Mouse (Mus musculus): ENCODE results near the gene Cttnbp2. TPM values are rescaled to one million over a fixed set of nuclear protein-coding genes. Genes with fewer than 3 reads are reported as not detected.
A peak's percentile ranks its signal among the peaks of the same experiment; 100 is the strongest.

The Cttnbp2 gene
- polyA plus RNA-seq, 1 experiment from 2014 or later, result 28.1 TPM

DNA sequence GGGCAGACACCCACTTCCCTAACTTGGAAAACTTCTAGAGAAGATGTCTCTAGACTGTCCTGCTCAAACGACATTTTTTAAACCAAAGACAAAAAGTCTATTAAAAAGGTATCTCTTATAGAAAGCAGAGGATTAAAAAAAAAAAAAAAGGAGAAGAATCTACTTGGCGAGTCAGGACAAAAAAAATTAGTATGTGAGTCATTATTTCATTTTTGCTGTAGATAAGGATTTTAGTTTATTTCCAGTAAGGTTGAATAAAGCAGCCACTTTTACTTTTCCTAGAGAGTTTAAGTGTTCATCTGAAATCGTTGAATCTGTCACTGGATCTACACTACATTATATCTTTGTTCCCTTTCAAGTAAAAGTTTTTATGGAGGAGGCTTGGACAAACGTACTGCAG is 139.9 kb downstream of the Cttnbp2 start:
- no peak overlapping the region for H3K4me3 ChIP-seq (ENCODE audit: low read depth, low read length)

GRCm38 (mm10) chr6:18373652-18374051 is 141.0 kb downstream of the Cttnbp2 start:
- ATAC-seq (ENCODE audit: insufficient read depth, low FRiP score, low TSS enrichment), result no peak
- H3K9ac ChIP-seq (ENCODE audit: low read length), result no peak overlapping the region
- 96% methylated on average over 1 of the region's 1 CpGs for WGBS
- H3K4me2 ChIP-seq (ENCODE audit: low read depth), result no peak overlapping the region
- no peak overlapping the region for H3K4me3 ChIP-seq (ENCODE audit: low read depth, low read length)
- no peaks in the 10 kb centered on the region for H3K27me3 ChIP-seq (ENCODE audit: control insufficient read depth, insufficient read depth, low read length)
- no peaks in the 10 kb centered on the region for H3K36me3 ChIP-seq (ENCODE audit: control insufficient read depth, insufficient read depth, low read length)
- no peak for DNase-seq (ENCODE audit: low spot score)
- no peaks in the 10 kb centered on the region for H3K9me3 ChIP-seq (ENCODE audit: control insufficient read depth, low read length)
- no peak overlapping the region for H3K27ac ChIP-seq (ENCODE audit: low read depth, low read length)
- H3K4me1 ChIP-seq (ENCODE audit: control insufficient read depth, insufficient read depth, low read length), result no peaks in the 10 kb centered on the region

More for the DNA sequence above, 139.9 kb downstream of the Cttnbp2 start:
- no peak for ATAC-seq (ENCODE audit: insufficient read depth, low FRiP score, low TSS enrichment)
- Histone ChIP-seq H3K9me3 (ENCODE audit: control insufficient read depth, low read length) (no peaks in the 10 kb centered on the region), H3K36me3 (ENCODE audit: control insufficient read depth, insufficient read depth, low read length) (no peaks in the 10 kb centered on the region), H3K9ac (ENCODE audit: low read length) (no peak overlapping the region), H3K4me2 (ENCODE audit: low read depth) (no peak overlapping the region), H3K4me1 (ENCODE audit: control insufficient read depth, insufficient read depth, low read length) (no peaks in the 10 kb centered on the region), H3K27ac (ENCODE audit: low read depth, low read length) (no peak overlapping the region), H3K27me3 (ENCODE audit: control insufficient read depth, insufficient read depth, low read length) (no peaks in the 10 kb centered on the region)
- 87% methylated on average over 4 of the region's 4 CpGs for WGBS
- no peak for DNase-seq (ENCODE audit: low spot score)

- H3K4me2 ChIP-seq (ENCODE audit: low read depth), result no peak overlapping the region
- ATAC-seq (ENCODE audit: insufficient read depth, low FRiP score, low TSS enrichment) (no peak), DNase-seq (ENCODE audit: low spot score) (peak; percentile 67)
- H3K9ac ChIP-seq (ENCODE audit: low read length), result no peak overlapping the region
- no peak overlapping the region for H3K27ac ChIP-seq (ENCODE audit: low read depth, low read length)
- no peaks in the 10 kb centered on the region for H3K36me3 ChIP-seq (ENCODE audit: control insufficient read depth, insufficient read depth, low read length)
- no peak overlapping the region for H3K4me3 ChIP-seq (ENCODE audit: low read depth, low read length)
- 42% methylated on average over 7 of the region's 7 CpGs for WGBS
- H3K9me3 ChIP-seq (ENCODE audit: control insufficient read depth, low read length), result no peaks in the 10 kb centered on the region
- H3K27me3 ChIP-seq (ENCODE audit: control insufficient read depth, insufficient read depth, low read length), result no peaks in the 10 kb centered on the region
- no peaks in the 10 kb centered on the region for H3K4me1 ChIP-seq (ENCODE audit: control insufficient read depth, insufficient read depth, low read length)
These were observed 142.0 kb downstream of the Cttnbp2 start for GRCm38 (mm10) chr6:18372447-18373228.

GRCm38 (mm10) chr6:18369723-18370122 is 144.9 kb downstream of the Cttnbp2 start:
- Histone ChIP-seq H3K4me1 (ENCODE audit: control insufficient read depth, insufficient read depth, low read length) (peaks cover 2% of the 10 kb centered on the region; the same call in 1 of the 2 replicates), H3K27ac (ENCODE audit: low read depth, low read length) (no peak overlapping the region), H3K36me3 (ENCODE audit: control insufficient read depth, insufficient read depth, low read length) (no peaks in the 10 kb centered on the region), H3K9me3 (ENCODE audit: control insufficient read depth, low read length) (no peaks in the 10 kb centered on the region), H3K4me2 (ENCODE audit: low read depth) (no peak overlapping the region), H3K4me3 (ENCODE audit: low read depth, low read length) (no peak overlapping the region), H3K9ac (ENCODE audit: low read length) (no peak overlapping the region), H3K27me3 (ENCODE audit: control insufficient read depth, insufficient read depth, low read length) (no peaks in the 10 kb centered on the region)
- WGBS, result 95% methylated on average over 4 of the region's 4 CpGs
- DNase-seq (ENCODE audit: low spot score) (no peak), ATAC-seq (ENCODE audit: insufficient read depth, low FRiP score, low TSS enrichment) (no peak)

DNA sequence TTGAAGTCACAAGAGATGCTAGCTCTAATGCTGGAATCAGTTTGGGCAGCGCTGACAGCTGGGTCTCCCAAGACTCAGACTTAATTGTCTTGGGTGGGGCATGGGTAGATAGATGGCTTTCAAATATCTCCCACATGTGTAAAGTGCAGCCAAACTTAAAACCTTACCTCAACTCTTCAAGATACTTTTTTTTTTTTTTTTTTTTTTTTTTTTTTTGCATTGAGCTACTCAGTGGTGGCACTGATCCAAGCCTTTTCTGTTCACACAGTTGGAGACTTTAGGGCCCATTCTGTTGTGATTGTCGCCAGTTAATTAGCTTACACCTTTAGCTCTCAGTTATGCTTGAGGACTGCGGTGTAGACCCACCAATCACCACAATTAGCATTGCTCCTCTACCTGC is 145.6 kb downstream of the Cttnbp2 start:
- WGBS, result 55% methylated on average over 3 of the region's 3 CpGs
- DNase-seq (ENCODE audit: low spot score) (no peak), ATAC-seq (ENCODE audit: insufficient read depth, low FRiP score, low TSS enrichment) (no peak)
- no peak overlapping the region for H3K4me3 ChIP-seq (ENCODE audit: low read depth, low read length)
- H3K27me3 ChIP-seq (ENCODE audit: control insufficient read depth, insufficient read depth, low read length), result no peaks in the 10 kb centered on the region
- peaks cover 2% of the 10 kb centered on the region; the same call in 1 of the 2 replicates for H3K4me1 ChIP-seq (ENCODE audit: control insufficient read depth, insufficient read depth, low read length)
- no peak overlapping the region for H3K27ac ChIP-seq (ENCODE audit: low read depth, low read length)
- no peak overlapping the region for H3K9ac ChIP-seq (ENCODE audit: low read length)
- H3K9me3 ChIP-seq (ENCODE audit: control insufficient read depth, low read length), result no peaks in the 10 kb centered on the region
- no peaks in the 10 kb centered on the region for H3K36me3 ChIP-seq (ENCODE audit: control insufficient read depth, insufficient read depth, low read length)
- no peak overlapping the region for H3K4me2 ChIP-seq (ENCODE audit: low read depth)

GRCm38 (mm10) chr6:18362232-18362631 is 152.4 kb downstream of the Cttnbp2 start:
- no peaks in the 10 kb centered on the region for H3K27me3 ChIP-seq (ENCODE audit: control insufficient read depth, insufficient read depth, low read length)
- DNase-seq (ENCODE audit: low spot score) (no peak), ATAC-seq (ENCODE audit: insufficient read depth, low FRiP score, low TSS enrichment) (no peak)
- H3K9me3 ChIP-seq (ENCODE audit: control insufficient read depth, low read length), result no peaks in the 10 kb centered on the region
- peaks cover under 1% of the 10 kb centered on the region; the same call in 1 of the 2 replicates for H3K4me1 ChIP-seq (ENCODE audit: control insufficient read depth, insufficient read depth, low read length)
- no peak overlapping the region for H3K4me2 ChIP-seq (ENCODE audit: low read depth)
- WGBS, result 91% methylated on average over 5 of the region's 5 CpGs
- no peak overlapping the region for H3K4me3 ChIP-seq (ENCODE audit: low read depth, low read length)
- H3K9ac ChIP-seq (ENCODE audit: low read length), result no peak overlapping the region
- no peak overlapping the region for H3K27ac ChIP-seq (ENCODE audit: low read depth, low read length)
- no peaks in the 10 kb centered on the region for H3K36me3 ChIP-seq (ENCODE audit: control insufficient read depth, insufficient read depth, low read length)

DNA sequence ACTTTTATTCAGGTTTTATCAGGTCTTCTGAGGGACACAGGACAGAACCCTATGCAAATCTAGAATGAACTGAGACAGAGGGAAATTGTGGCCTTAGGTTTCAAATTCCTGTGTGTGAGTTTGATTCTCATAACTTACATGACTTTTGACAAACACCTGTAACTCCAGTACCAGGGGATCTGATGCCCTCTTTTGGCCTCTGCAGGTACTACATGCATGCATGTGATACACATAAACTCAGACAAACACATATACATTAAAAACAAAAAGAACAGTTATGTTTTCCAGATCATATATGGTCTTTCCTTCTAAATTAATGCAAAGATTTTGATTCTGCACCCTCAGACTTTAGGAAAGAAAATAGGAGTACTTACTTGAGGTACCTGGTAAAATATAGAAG is 153.7 kb downstream of the Cttnbp2 start:
- Histone ChIP-seq H3K9ac (ENCODE audit: low read length) (no peak overlapping the region), H3K9me3 (ENCODE audit: control insufficient read depth, low read length) (no peaks in the 10 kb centered on the region), H3K27ac (ENCODE audit: low read depth, low read length) (no peak overlapping the region), H3K4me2 (ENCODE audit: low read depth) (no peak overlapping the region), H3K4me1 (ENCODE audit: control insufficient read depth, insufficient read depth, low read length) (no peaks in the 10 kb centered on the region), H3K4me3 (ENCODE audit: low read depth, low read length) (no peak overlapping the region), H3K36me3 (ENCODE audit: control insufficient read depth, insufficient read depth, low read length) (no peaks in the 10 kb centered on the region), H3K27me3 (ENCODE audit: control insufficient read depth, insufficient read depth, low read length) (no peaks in the 10 kb centered on the region)
- ATAC-seq (ENCODE audit: insufficient read depth, low FRiP score, low TSS enrichment), result no peak
- DNase-seq (ENCODE audit: low spot score), result no peak

- no peak overlapping the region for H3K9ac ChIP-seq (ENCODE audit: low read length)
- H3K4me1 ChIP-seq (ENCODE audit: control insufficient read depth, insufficient read depth, low read length), result no peaks in the 10 kb centered on the region
- H3K27ac ChIP-seq (ENCODE audit: low read depth, low read length), result no peak overlapping the region
- 67% methylated on average over 1 of the region's 1 CpGs for WGBS
- no peak overlapping the region for H3K4me3 ChIP-seq (ENCODE audit: low read depth, low read length)
- DNase-seq (ENCODE audit: low spot score) (no peak), ATAC-seq (ENCODE audit: insufficient read depth, low FRiP score, low TSS enrichment) (no peak)
- H3K36me3 ChIP-seq (ENCODE audit: control insufficient read depth, insufficient read depth, low read length), result no peaks in the 10 kb centered on the region
- no peaks in the 10 kb centered on the region for H3K9me3 ChIP-seq (ENCODE audit: control insufficient read depth, low read length)
- no peaks in the 10 kb centered on the region for H3K27me3 ChIP-seq (ENCODE audit: control insufficient read depth, insufficient read depth, low read length)
- H3K4me2 ChIP-seq (ENCODE audit: low read depth), result no peak overlapping the region
These were observed 154.5 kb downstream of the Cttnbp2 start for GRCm38 (mm10) chr6:18360154-18360553.

DNA sequence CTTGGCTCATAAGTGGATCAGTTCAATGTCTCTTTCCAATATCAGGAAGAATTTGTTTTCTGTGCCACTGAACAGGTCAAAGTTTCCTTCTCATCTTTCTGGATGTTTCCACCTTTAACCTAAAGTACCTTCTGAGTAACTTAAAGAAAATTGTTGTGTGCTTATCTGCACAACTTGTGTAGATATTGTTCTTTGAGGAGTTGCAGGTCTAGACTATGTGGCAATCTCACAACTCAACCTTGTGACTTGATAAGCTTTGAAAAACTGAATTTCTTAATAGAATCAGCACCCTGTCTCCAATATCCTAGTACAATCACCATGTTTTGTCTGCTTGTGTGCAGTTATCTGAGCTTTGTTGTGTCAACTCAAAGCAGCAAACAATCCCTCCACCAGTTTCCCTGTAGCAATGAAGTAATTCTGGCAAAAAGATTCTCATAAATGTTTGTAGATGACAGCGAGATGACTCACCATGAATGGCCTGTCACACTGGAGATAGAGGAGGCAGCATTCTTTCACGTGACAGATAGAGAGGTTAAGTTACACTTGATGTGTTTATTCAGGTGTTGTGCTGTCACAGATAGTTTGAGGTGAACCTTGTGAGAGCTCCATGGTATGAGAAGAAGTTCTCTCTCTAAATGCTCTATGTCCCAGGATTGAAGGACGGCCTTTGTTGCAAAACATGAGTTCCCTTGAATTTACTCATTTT is 165.3 kb downstream of the Cttnbp2 start:
- H3K4me3 ChIP-seq (ENCODE audit: low read depth, low read length), result no peak overlapping the region
- ATAC-seq (ENCODE audit: insufficient read depth, low FRiP score, low TSS enrichment) (no peak), DNase-seq (ENCODE audit: low spot score) (no peak)
- H3K4me1 ChIP-seq (ENCODE audit: control insufficient read depth, insufficient read depth, low read length), result no peaks in the 10 kb centered on the region
- no peak overlapping the region for H3K27ac ChIP-seq (ENCODE audit: low read depth, low read length)
- no peak overlapping the region for H3K9ac ChIP-seq (ENCODE audit: low read length)
- WGBS, result 62% methylated on average over 3 of the region's 3 CpGs
- H3K9me3 ChIP-seq (ENCODE audit: control insufficient read depth, low read length), result no peaks in the 10 kb centered on the region
- H3K4me2 ChIP-seq (ENCODE audit: low read depth), result no peak overlapping the region
- H3K27me3 ChIP-seq (ENCODE audit: control insufficient read depth, insufficient read depth, low read length), result no peaks in the 10 kb centered on the region
- H3K36me3 ChIP-seq (ENCODE audit: control insufficient read depth, insufficient read depth, low read length), result no peaks in the 10 kb centered on the region

All from neural tube, embryonic 11.5 days (tissue).